Mouse (Mus musculus): ENCODE measurements around the gene Kidins220. TPM values are rescaled to one million over a fixed set of nuclear protein-coding genes. Genes with fewer than 3 reads are reported as not detected.
A peak's percentile ranks its signal among the peaks of the same experiment; 100 is the strongest.

Gene Kidins220
- 10 to 100 TPM; 75.4 to 97.5 TPM for total RNA-seq (2021)
- long read RNA-seq, experiment 1, partial matches to known transcripts, result 6 of 17 reads
- long read RNA-seq, experiment 1, other reads (novel, unspliced or antisense), result 11 of 17 reads
- long read RNA-seq, experiment 2, partial matches to known transcripts, result 15 of 41 reads
- long read RNA-seq, experiment 2, other reads (novel, unspliced or antisense), result 26 of 41 reads

DNA sequence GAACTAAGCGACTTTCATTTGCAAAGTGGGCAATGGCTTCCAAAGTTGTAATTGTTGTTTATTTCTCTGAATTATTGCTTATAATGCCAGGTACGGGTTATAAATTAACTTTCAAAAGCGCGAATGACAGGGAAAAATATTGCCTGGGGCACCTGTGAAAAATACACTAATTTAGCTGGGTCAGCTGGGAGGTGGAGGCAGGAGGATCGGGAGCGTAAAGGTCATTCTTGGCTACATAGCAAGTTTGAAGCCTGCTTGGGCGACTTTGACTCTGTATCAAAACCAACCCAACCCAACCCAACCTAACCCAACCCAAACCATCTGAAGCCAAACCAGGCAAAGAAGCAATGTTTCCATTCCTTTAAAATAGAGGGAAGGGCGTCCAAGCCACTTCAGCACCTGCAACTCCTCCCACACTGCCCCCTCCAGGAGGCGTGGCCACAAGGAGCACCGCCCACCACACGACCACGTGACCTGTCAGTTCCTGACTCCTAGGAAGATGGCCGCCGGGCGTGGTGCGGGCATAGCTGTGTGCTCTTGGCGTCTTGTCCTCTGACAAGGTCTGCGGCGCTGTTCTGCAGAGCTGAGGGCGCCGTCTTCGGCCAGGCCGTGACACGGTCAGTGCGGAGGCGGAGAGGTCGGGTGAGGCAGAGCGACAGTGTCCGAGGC, at the start of gene Kidins220:
Kidins220 (plus strand) TSS at position 480 of the 669 bp plus-strand sequence.
- DNase-seq (ENCODE audit: low spot score in 2 of 2), result peak; percentile 93 to 95

DNA sequence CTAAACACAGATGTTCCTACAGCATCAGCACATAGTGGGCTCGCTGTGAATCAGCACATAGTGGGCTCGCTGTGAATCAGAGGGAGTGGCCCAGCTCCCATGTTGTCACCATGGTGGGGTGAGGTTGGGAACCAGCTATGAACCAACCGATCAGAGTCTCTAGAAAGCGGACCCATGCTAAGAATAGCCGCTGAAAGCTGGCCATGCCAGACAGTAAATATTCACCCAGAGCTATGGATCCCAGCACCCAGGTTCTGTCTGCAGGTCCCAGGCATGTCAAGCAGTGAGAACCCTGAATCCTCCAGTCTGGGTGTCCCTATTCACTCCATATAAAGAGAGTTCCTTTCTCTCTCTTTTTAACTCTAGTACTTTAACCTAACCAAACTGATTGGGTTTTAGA, 49.4 kb upstream of the Kidins220 start:
- DNase-seq (ENCODE audit: low spot score in 2 of 2), result no peak

DNA sequence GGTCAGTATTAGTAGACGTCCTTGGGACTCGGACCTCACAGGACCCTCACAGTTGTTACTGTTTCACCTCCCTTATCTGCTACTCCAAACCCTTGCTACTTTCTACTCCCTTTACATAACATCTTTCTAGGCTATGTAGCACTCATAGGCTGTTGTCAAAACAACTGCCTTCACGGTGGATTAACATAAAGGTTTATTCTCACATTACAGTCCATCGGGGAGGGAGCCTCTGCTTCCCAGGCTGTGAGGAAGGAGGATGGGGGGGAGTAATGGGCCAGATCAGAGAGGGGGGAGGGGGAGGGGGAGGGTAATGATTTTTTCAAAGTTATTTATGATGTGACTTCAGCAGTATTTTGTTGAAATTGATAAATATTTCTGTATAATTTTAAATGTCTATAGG, 49.0 kb upstream of the Kidins220 start:
- DNase-seq (ENCODE audit: low spot score in 2 of 2), result no peak

DNA sequence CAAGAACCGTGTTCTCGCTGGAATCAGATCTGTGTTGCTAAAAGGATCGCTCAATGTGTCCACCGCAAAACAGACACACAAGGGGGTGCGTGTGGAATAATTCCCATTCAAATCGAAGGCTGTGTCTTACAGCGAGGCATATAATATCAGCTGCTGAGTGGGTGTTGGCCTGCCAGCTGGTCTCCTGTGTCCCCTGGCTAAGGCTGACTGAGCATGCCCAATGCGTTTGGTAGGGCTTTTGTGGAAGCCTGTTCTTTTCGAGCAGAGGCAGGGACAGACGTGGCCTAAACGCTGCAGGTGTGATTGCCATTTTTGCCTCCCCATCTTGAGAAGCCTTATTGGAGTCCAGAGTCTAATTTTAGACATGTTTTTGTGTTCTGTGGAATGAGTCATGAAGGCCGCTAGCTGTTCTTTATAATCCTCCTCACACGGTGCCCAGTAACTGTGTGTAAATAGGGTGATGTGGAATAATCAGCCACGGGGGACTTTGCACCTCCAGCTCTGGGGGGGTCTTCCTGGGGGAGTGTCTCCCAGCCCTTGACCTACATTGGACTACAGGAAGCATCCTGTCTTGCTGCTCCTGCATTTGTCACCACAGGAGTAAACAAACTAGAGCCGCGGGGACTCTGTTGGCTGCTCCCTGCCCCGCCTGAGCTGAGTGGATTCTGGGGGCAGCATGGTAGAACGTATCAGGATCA, 46.5 kb upstream of the Kidins220 start:
- DNase-seq (ENCODE audit: low spot score in 2 of 2), result no peak

DNA sequence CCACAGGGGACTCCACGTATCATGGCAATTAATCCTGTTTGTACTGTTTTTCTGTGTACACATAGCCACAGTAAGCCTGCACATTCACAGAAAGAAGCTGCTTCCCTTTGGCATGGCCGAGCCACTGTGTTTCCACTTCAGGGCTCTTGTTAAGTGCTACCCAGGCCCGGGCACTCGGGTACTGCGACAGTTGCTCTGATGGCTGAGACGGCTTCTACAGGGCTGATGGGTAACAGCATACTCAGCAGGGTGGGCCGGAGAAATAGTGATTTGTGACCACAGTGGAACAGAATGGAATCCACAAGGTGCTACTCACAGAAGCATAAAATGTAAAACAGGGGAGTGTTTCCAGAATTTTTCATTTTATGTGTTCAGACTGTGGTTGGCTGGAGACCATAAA, 45.7 kb upstream of the Kidins220 start:
- no peak for DNase-seq (ENCODE audit: low spot score in 2 of 2)

DNA sequence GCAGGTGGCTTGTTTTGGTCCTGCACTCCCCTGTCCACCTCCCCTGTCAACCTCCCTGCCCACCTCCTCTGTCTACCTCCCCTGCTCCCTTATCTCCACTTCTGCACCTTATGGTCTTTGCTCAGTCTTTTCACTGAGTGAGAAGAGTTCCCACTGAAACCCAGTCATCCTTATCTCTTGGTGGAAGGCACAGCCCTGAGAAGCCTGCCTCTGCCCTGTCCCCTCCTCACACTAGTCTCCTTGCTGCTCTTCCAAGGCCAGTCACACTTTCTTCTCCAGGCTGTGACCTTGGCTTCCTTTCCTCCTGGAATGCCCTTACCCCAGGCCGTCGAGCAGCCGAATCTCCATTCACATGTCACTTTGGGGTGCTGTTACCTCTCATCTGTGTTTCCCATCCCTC, 44.0 kb upstream of the Kidins220 start:
- DNase-seq (ENCODE audit: low spot score in 2 of 2), result no peak

DNA sequence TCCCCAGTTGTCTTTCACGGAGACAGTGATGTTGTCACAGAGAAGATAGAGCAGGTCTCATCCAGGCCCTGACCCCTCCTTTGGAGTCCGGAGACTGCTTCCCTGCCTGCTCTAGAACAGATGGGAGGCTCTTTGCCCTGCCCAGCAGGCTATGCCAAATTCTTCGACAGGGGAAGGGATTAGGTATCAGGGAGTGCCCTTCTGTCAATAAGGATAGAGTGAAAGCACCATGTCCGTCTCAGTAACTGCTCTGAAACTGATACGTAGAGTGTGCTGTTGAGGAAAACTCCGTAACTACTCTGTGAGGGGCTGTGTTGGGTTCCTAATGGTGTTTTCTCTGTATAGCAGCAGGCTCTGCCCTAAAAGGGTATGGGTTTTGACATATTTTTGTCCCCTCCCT, 42.6 kb upstream of the Kidins220 start:
- DNase-seq (ENCODE audit: low spot score in 2 of 2), result no peak

DNA sequence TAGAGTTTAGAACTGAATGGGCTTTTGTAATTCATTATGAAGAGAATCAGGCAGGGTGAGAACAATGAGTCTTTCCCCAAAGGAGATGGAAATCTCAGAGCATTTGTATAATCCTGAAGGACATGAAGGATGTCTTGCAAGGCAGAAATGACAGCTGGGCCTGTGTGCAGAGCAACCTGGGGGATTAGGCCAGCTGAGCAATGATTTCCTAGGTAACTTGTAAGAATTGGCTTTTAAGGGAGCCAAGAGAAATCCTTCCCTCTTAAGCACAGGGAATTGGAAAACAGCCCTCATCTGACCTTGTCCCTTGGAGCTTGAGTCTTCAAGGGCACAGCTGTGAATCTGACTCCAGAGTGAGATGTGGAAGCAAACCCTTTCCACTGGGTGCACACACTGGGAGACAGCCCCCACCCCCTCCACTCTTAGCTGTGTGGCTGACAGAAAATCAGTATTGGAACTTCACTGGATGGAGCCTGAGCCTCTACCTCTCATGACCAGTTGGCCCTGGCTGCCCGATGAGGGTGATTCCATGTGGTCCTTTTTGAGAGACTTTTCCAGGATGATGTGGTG, 41.4 kb upstream of the Kidins220 start:
- DNase-seq (ENCODE audit: low spot score in 2 of 2), result no peak

DNA sequence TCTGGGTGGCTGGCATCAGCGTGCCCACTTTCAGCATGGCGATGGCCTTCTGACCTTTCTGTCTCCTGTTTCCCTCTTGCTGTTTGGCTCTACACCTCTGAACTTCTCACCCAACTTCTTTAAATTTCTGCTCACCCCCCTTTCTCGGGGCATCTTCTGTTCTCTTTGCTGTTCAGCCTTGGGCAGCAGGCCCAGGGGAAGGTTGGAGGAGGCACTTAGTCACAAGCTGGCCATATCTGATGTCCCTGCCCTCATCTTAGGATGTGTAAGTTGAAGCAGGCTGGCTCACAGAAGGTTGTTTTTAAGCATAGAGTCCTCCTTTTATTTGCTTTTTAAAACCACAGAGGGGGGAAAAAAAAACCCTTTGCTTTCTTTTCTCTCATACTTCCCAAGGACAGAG, 40.7 kb upstream of the Kidins220 start:
- DNase-seq (ENCODE audit: low spot score in 2 of 2), result no peak

DNA sequence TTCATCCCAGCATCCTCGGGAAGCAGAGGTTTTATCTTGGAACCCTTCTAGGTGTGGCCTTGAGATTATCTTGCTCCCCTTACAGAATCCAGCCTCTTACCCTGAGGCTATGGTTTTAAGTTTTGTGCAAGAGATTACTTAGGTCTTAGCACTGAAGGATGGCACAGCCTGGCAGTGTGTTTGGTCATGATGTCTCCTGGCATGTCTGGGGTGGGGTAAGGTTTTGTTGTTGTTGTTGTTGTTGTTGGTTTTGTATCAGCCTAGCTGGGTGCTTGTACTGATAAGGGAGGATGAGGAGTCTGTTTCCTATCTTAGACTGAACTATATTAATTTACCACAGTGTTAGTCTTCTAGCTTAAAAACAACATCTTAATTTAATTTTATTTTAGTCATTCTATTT, 38.4 kb upstream of the Kidins220 start:
- no peak for DNase-seq (ENCODE audit: low spot score in 2 of 2)

DNA sequence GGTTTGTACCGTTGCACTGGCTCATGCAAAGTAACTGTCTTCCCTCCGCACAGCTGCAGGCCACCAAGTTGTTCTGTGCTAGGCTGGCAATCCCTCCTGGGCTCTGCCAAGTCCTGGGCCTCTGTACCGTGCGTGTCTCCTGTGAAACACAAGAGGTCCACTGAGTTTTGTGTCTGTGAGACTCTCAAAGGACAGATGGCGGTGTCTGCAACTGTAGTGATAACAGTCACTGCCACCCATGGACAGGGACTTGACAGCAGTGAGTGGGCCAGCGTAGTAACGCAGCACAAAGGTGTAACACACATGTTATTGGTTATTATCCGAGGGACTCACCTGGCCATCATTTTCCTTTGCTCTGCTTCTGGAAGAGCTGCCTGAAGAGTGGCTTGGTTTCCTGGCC, 35.4 kb upstream of the Kidins220 start:
- DNase-seq (ENCODE audit: low spot score in 2 of 2), result no peak

DNA sequence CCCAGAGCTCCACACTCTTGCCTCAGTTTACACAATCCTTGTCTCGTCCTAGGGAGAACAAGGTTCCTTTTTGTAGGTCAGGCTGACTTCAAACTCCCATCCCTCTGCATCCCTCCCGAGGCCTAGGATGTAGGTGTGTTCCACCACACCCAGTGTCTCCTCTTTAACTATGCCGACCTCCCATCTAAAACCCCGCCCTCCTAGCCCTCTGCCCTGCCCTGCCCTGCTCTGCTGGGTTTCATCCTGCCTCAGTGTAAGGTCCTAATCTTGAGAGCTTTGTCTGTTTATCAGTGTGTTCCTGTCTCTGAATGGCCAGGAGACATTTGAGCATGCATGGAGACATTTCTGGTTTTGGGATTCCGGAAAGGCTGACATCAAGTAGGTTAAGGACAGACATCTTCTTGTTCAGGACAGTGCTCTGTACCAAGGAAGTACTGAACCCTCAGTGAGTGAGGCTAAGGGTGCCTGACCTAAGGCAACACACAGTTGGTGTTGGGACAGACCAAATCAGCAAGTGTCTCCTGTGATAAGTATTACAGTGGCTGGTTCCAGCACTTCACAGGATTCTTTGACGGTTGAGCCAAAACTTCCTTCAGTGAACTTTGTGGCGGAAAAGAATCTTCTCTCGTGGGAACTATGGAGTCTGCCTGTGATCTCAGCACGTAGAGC, 32.0 kb upstream of the Kidins220 start:
- DNase-seq (ENCODE audit: low spot score in 2 of 2), result no peak

DNA sequence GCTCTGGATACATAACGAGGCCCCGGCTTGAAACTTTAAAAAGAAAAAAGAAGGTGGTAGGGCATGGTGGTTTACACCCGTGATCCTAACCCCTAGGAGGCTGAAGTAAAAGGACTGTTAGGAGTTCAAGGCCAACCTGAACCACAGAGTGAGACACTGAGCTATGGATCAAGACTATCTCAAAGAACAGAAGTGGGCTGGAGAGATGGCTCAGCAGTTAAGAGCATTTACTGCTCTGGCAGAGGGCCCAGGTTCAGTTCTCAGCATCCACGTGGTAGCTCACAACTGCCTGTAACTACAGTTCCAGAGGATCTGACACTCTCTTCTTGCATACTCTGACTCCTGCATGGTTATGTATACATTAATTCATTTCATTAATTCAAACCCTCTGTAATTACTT, 31.3 kb upstream of the Kidins220 start:
- DNase-seq (ENCODE audit: low spot score in 2 of 2), result no peak

DNA sequence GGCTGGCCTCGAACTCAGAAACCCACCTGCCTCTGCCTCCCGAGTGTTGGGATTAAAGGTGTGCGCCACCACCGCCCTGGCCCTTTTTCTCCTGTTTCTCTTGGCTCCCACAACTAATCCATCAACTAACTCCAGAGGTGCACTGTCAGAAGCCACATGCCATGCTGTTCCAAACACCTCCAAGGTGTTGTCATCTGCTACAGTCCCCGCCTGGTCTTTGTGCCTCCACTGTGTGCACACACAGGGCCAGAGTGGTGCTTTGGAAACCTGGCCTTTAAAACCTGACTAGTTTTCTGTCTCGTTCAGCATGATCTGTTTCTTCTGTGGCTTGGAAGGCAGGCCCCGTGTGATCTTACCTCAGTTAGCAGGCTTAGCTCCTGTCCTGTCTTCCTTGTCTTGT, 30.1 kb upstream of the Kidins220 start:
- DNase-seq (ENCODE audit: low spot score in 2 of 2), result no peak

DNA sequence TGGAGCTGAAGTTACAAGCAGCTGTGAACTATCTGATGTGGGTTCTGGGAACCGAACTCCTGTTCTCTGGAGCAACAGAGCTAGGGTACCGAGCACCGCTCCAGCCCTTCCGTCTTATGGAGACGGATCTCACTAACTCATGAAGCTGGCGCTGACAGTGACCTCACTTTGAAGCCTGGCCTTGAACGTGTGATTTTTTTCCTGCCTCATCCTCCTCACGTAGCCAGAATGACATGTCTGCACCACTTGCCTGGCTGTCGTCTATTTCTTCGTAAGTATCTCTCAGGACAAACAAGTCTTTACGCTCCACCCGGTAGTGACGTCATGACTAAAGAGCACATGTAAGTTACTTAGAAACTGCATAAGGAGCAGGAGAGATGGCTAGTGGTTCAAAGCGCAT, 27.7 kb upstream of the Kidins220 start:
- no peak for DNase-seq (ENCODE audit: low spot score in 2 of 2)

DNA sequence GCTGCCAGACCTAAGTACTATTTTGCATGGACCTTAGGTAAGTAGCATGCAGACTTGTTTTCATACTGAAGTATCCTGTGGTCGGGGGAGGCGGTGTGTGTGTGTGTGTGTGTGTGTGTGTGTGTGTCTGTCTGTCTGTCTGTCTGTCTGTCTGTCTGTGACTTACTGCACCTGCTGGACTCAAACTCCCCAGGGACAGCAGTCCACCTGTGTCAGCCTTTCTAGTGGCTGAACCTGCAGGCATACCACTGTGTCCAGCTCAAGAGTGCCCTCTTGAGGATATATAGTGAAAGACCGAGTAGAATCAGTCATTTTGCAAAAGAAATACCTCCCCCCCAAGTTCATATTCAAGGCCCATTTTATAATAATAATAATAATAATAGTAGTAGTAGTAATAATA, 26.4 kb upstream of the Kidins220 start:
- DNase-seq (ENCODE audit: low spot score in 2 of 2), result no peak

DNA sequence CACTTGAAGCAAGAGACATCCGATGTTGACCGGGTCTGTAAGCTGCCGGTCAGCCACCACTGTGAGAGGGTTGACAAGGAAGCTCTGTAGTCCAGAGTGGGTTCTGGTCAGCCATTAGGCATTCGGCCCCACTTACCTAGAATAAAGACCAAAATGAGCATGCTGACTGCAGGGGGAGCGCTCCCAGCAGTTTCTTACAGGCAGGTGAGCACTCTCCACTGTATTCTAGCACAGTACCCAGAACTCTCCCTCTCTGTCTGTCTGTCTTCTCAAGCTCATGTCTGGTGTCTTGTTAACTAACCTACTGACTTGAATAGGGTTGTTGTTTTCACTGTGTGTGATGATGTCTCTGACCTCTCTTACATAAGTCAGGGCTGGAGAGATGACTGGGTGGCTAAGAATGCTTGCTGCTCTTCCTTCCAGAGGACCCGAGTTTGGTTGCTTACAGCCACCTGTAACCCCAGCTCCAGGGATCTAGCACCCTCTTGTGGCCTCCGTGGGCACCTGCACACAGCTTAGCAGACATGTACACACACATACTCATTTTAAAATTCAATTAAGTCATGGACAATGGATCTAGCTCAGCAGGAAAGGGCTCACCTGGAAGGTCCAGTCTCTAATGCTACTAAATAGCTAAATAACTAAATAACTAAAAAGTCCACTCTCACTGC, 24.2 kb upstream of the Kidins220 start:
- no peak for DNase-seq (ENCODE audit: low spot score in 2 of 2)

DNA sequence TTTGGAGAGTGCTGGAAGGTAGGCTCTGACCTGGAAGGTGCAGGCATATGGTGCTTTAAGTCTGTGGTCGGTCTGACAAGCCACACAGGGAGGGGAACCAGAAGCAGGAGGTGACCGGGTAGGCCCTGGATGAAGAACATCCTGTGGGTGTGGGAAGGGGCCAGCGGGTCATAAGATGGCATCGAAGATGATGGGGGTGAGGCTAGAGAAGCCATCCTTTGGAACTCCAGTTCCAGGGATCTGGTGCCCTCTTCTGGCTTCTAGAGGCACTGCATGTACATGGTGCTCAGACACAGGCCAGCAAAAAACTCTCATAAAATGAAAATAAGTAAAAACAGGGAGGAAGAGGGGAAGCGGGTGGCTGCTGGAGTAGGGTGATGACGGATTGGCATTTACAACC, 22.6 kb upstream of the Kidins220 start:
- peak; percentile 53 to 57 for DNase-seq (ENCODE audit: low spot score in 2 of 2)

DNA sequence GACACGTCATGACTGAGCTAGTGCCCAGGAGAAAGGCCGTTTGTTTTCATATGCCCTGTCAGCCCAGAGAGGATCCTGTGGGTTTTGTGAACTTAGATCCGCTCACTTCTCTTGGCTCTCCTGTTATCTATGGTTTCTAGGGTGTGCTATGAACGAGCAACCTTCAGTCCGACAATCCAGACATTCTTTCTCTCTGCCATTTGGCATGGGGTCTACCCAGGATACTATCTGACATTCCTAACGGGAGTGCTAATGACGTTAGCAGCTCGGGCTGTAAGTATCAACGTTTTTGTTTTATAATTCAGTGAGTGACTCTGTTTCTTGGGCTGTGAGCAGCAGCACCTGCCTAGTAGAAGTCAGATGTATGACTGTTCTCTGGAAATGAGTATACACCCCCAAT, 19.6 kb upstream of the Kidins220 start:
- DNase-seq (ENCODE audit: low spot score in 2 of 2), result no peak

DNA sequence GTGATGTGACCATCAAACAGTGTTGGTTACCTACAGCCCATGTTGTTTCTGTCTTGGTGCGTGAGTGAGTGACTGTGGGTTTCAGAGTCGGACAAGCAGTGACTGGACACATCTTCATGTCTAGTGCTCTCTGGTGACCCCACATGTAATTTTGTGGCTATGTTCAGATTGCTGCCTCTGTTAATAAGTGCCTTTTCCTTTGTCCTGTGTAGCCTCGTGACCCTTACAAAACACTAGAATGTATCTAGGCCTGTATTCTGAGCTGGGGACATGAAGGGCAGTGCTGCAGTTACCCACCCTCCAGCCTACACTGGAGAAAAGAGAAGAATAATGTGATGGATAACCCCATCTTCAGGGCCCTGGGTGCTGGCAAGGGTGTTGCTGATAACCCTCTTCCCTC, 16.2 kb upstream of the Kidins220 start:
- DNase-seq (ENCODE audit: low spot score in 2 of 2), result no peak

DNA sequence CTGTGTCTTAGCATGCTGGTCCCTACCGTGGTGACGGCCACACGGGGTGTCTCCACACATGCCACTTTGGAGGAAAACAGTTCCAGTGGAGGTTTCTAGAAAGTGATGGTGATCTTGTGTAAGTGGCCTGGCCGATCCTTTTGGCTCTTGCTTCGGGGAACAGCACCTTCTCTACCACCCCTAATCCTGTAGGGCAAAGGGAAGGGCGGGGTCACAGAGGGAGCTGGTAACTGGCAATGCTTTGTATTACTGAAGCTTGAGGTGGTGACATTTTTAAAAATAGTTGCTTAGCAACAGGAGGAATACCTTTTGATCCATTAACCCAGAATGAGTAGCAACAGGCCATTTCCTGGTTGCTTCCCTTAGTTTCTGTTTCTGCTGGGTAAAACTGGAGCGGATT, 12.9 kb upstream of the Kidins220 start:
- no peak for DNase-seq (ENCODE audit: low spot score in 2 of 2)
